Mouse (Mus musculus): ENCODE measurements around the gene Frs2.
"Not testable (repeated sequence)": the region's sequence is repeated elsewhere in the genome, so short reads cannot be mapped to it uniquely, and the experiment has no call there.

Frs2 gene

GRCm38 (mm10) chr10:117103854-117104598 is 44.3 kb downstream of the Frs2 start:
- no peak for DNase-seq

GRCm38 (mm10) chr10:117100175-117100574 is 48.2 kb downstream of the Frs2 start:
- no peak for DNase-seq

- no peak for DNase-seq
These were observed 51.1 kb downstream of the Frs2 start for GRCm38 (mm10) chr10:117097116-117097698.

GRCm38 (mm10) chr10:117096096-117096495 is 52.2 kb downstream of the Frs2 start:
- DNase-seq, result no peak

- DNase-seq, result no peak
These were observed 53.6 kb downstream of the Frs2 start for GRCm38 (mm10) chr10:117094504-117095329.

GRCm38 (mm10) chr10:117089628-117090027 is 58.7 kb downstream of the Frs2 start:
- DNase-seq, result no peak

GRCm38 (mm10) chr10:117081914-117082359 is 66.4 kb downstream of the Frs2 start:
- DNase-seq, result no peak

- DNase-seq, result no peak
These were observed 67.0 kb downstream of the Frs2 start for GRCm38 (mm10) chr10:117081326-117081725.

GRCm38 (mm10) chr10:117078284-117078683 is 70.0 kb downstream of the Frs2 start:
- peak; percentile 83 for DNase-seq

- DNase-seq, result no peak
These were observed 75.2 kb downstream of the Frs2 start for GRCm38 (mm10) chr10:117073176-117073575.

GRCm38 (mm10) chr10:117072191-117072888 is 76.0 kb downstream of the Frs2 start:
- DNase-seq, result no peak

GRCm38 (mm10) chr10:117069109-117069508 is 79.2 kb downstream of the Frs2 start:
- DNase-seq, result peak; percentile 28

GRCm38 (mm10) chr10:117064076-117064475 is 84.3 kb downstream of the Frs2 start:
- DNase-seq, result no peak

GRCm38 (mm10) chr10:117063254-117064021 is 84.9 kb downstream of the Frs2 start, which contains the start of gene Cct2:
Cct2 (minus strand) TSS chr10:117063814.
- peak; percentile 96 for DNase-seq

- peak; percentile 27 for DNase-seq
These were observed 85.5 kb downstream of the Frs2 start for GRCm38 (mm10) chr10:117062894-117063253.

- DNase-seq, result no peak
These were observed 92.7 kb downstream of the Frs2 start for GRCm38 (mm10) chr10:117055668-117056067.

- DNase-seq, result no peak
These were observed 98.3 kb downstream of the Frs2 start for GRCm38 (mm10) chr10:117049961-117050597.

GRCm38 (mm10) chr10:117049253-117049652 is 99.1 kb downstream of the Frs2 start:
- DNase-seq, result no peak

GRCm38 (mm10) chr10:117045175-117046056 is 102.9 kb downstream of the Frs2 start, which contains the start of gene Lrrc10:
Lrrc10 (plus strand) TSS chr10:117045341.
- no peak for DNase-seq

- not testable (repeated sequence) for DNase-seq
These were observed 104.7 kb downstream of the Frs2 start for GRCm38 (mm10) chr10:117043497-117044166.

Data from thymus, postnatal 4 days (tissue).